Mouse (Mus musculus): Measurements from ENCODE around the gene Mak. TPM values are rescaled to one million over a fixed set of nuclear protein-coding genes. Genes with fewer than 3 reads are reported as not detected.

Gene Mak
- polyA plus RNA-seq, 1 experiment, result 1.5 TPM

- no peak overlapping the region for H3K4me3 ChIP-seq (ENCODE audit: insufficient read depth, low read length)
- H3K27ac ChIP-seq (ENCODE audit: insufficient read depth, low read depth, low read length), result no peak overlapping the region
- H3K4me1 ChIP-seq (ENCODE audit: control insufficient read depth, insufficient read depth, low read length), result peaks cover 30% of the 10 kb centered on the region
- TF ChIP-seq CTCF (IDR thresholded peaks at IDR 0.05; ENCODE audit: low read depth, low read length) (no peak), POLR2A (IDR thresholded peaks at IDR 0.05; ENCODE audit: borderline replicate concordance, low read depth, low read length) (no peak)
Observed at GRCm38 (mm10) chr13:41077921-41078320, 1.6 kb downstream of the Mak start.

GRCm38 (mm10) chr13:41073819-41074218 is 5.7 kb downstream of the Mak start:
- TF ChIP-seq CTCF (IDR thresholded peaks at IDR 0.05; ENCODE audit: low read depth, low read length), result no peak
- no peak for TF ChIP-seq POLR2A (IDR thresholded peaks at IDR 0.05; ENCODE audit: borderline replicate concordance, low read depth, low read length)
- Histone ChIP-seq H3K4me3 (ENCODE audit: insufficient read depth, low read length) (no peak overlapping the region), H3K4me1 (ENCODE audit: control insufficient read depth, insufficient read depth, low read length) (peaks cover 21% of the 10 kb centered on the region), H3K27ac (ENCODE audit: insufficient read depth, low read depth, low read length) (peak overlapping the region; percentile 98)

GRCm38 (mm10) chr13:41071617-41072016 is 7.9 kb downstream of the Mak start:
- H3K4me3 ChIP-seq (ENCODE audit: insufficient read depth, low read length), result no peak overlapping the region
- no peak overlapping the region for H3K27ac ChIP-seq (ENCODE audit: insufficient read depth, low read depth, low read length)
- H3K4me1 ChIP-seq (ENCODE audit: control insufficient read depth, insufficient read depth, low read length), result peaks cover 28% of the 10 kb centered on the region
- TF ChIP-seq POLR2A (IDR thresholded peaks at IDR 0.05; ENCODE audit: borderline replicate concordance, low read depth, low read length), result no peak

GRCm38 (mm10) chr13:41067618-41068017 is 11.9 kb downstream of the Mak start:
- Histone ChIP-seq H3K27ac (ENCODE audit: insufficient read depth, low read depth, low read length) (no peak overlapping the region), H3K4me1 (ENCODE audit: control insufficient read depth, insufficient read depth, low read length) (peaks cover 14% of the 10 kb centered on the region), H3K4me3 (ENCODE audit: insufficient read depth, low read length) (no peak overlapping the region)
- no peak for TF ChIP-seq CTCF (IDR thresholded peaks at IDR 0.05; ENCODE audit: low read depth, low read length)

GRCm38 (mm10) chr13:41051965-41052364 is 27.5 kb downstream of the Mak start:
- Histone ChIP-seq H3K4me3 (ENCODE audit: insufficient read depth, low read length) (no peak overlapping the region), H3K4me1 (ENCODE audit: control insufficient read depth, insufficient read depth, low read length) (peaks cover 15% of the 10 kb centered on the region), H3K27ac (ENCODE audit: insufficient read depth, low read depth, low read length) (no peak overlapping the region)
- no peak for TF ChIP-seq CTCF (IDR thresholded peaks at IDR 0.05; ENCODE audit: low read depth, low read length)
- TF ChIP-seq POLR2A (IDR thresholded peaks at IDR 0.05; ENCODE audit: borderline replicate concordance, low read depth, low read length), result no peak

GRCm38 (mm10) chr13:41047280-41047679 is 32.2 kb downstream of the Mak start:
- H3K27ac ChIP-seq (ENCODE audit: insufficient read depth, low read depth, low read length), result no peak overlapping the region
- TF ChIP-seq POLR2A (IDR thresholded peaks at IDR 0.05; ENCODE audit: borderline replicate concordance, low read depth, low read length) (no peak), CTCF (IDR thresholded peaks at IDR 0.05; ENCODE audit: low read depth, low read length) (no peak)
- H3K4me3 ChIP-seq (ENCODE audit: insufficient read depth, low read length), result no peak overlapping the region
- peaks cover 12% of the 10 kb centered on the region for H3K4me1 ChIP-seq (ENCODE audit: control insufficient read depth, insufficient read depth, low read length)

- H3K4me1 ChIP-seq (ENCODE audit: control insufficient read depth, insufficient read depth, low read length), result peaks cover 1% of the 10 kb centered on the region
- H3K4me3 ChIP-seq (ENCODE audit: insufficient read depth, low read length), result no peak overlapping the region
- TF ChIP-seq POLR2A (IDR thresholded peaks at IDR 0.05; ENCODE audit: borderline replicate concordance, low read depth, low read length), result no peak
- no peak for TF ChIP-seq CTCF (IDR thresholded peaks at IDR 0.05; ENCODE audit: low read depth, low read length)
- H3K27ac ChIP-seq (ENCODE audit: insufficient read depth, low read depth, low read length), result no peak overlapping the region
Observed at GRCm38 (mm10) chr13:41045901-41046300, 33.6 kb downstream of the Mak start.

- no peak overlapping the region for H3K27ac ChIP-seq (ENCODE audit: insufficient read depth, low read depth, low read length)
- H3K4me1 ChIP-seq (ENCODE audit: control insufficient read depth, insufficient read depth, low read length), result peaks cover 9% of the 10 kb centered on the region
- no peak for TF ChIP-seq POLR2A (IDR thresholded peaks at IDR 0.05; ENCODE audit: borderline replicate concordance, low read depth, low read length)
- TF ChIP-seq CTCF (IDR thresholded peaks at IDR 0.05; ENCODE audit: low read depth, low read length), result no peak
- H3K4me3 ChIP-seq (ENCODE audit: insufficient read depth, low read length), result no peak overlapping the region
Observed at GRCm38 (mm10) chr13:41042511-41042910, 37.0 kb downstream of the Mak start.

- H3K27ac ChIP-seq (ENCODE audit: insufficient read depth, low read depth, low read length), result no peak overlapping the region
- TF ChIP-seq CTCF (IDR thresholded peaks at IDR 0.05; ENCODE audit: low read depth, low read length) (no peak), POLR2A (IDR thresholded peaks at IDR 0.05; ENCODE audit: borderline replicate concordance, low read depth, low read length) (no peak)
- H3K4me1 ChIP-seq (ENCODE audit: control insufficient read depth, insufficient read depth, low read length), result peaks cover 4% of the 10 kb centered on the region
- no peak overlapping the region for H3K4me3 ChIP-seq (ENCODE audit: insufficient read depth, low read length)
Observed at GRCm38 (mm10) chr13:41030098-41030497, 49.4 kb downstream of the Mak start.

- H3K27ac ChIP-seq (ENCODE audit: insufficient read depth, low read depth, low read length), result no peak overlapping the region
- H3K4me3 ChIP-seq (ENCODE audit: insufficient read depth, low read length), result no peak overlapping the region
- TF ChIP-seq POLR2A (IDR thresholded peaks at IDR 0.05; ENCODE audit: borderline replicate concordance, low read depth, low read length), result no peak
- no peak for TF ChIP-seq CTCF (IDR thresholded peaks at IDR 0.05; ENCODE audit: low read depth, low read length)
- peaks cover 28% of the 10 kb centered on the region for H3K4me1 ChIP-seq (ENCODE audit: control insufficient read depth, insufficient read depth, low read length)
Observed at GRCm38 (mm10) chr13:41022099-41022498, 57.4 kb downstream of the Mak start.

GRCm38 (mm10) chr13:41021607-41022006 is 57.9 kb downstream of the Mak start:
- no peak overlapping the region for H3K27ac ChIP-seq (ENCODE audit: insufficient read depth, low read depth, low read length)
- H3K4me3 ChIP-seq (ENCODE audit: insufficient read depth, low read length), result no peak overlapping the region
- H3K4me1 ChIP-seq (ENCODE audit: control insufficient read depth, insufficient read depth, low read length), result peaks cover 28% of the 10 kb centered on the region
- no peak for TF ChIP-seq POLR2A (IDR thresholded peaks at IDR 0.05; ENCODE audit: borderline replicate concordance, low read depth, low read length)
- no peak for TF ChIP-seq CTCF (IDR thresholded peaks at IDR 0.05; ENCODE audit: low read depth, low read length)

All from bone marrow macrophage, adult 2 months (primary cell).